Mouse (Mus musculus) B cell, adult 2 months (primary cell): Measurements from ENCODE around the gene Copz1.
"Not testable (repeated sequence)": the region's sequence is repeated elsewhere in the genome, so short reads cannot be mapped to it uniquely, and the experiment has no call there.

Experiments
- DNase-seq, 2 experiments: peaks; one replicate each; pipeline ENCODE4 v3.0.0; 2022

The Copz1 gene

DNA sequence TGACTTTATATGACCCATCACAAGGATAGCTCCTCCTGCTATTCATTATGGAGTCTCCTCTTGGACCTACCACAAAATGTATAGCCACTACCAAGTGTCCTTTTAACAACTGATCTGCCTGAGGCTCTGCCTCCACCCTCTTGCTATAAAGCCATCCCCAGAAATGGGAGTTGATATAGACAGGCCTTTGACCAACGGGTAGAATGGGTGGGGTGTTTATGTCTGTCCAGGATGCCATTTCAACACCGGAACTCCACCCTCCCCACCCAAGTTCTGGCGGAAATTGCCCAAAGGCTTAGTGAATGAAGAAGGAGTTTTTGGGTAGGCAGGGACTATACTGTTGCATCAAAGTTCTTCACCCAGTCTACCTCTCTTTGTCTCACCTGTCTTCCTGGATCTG, 19.9 kb upstream of the Copz1 start:
- DNase-seq = no peak

DNA sequence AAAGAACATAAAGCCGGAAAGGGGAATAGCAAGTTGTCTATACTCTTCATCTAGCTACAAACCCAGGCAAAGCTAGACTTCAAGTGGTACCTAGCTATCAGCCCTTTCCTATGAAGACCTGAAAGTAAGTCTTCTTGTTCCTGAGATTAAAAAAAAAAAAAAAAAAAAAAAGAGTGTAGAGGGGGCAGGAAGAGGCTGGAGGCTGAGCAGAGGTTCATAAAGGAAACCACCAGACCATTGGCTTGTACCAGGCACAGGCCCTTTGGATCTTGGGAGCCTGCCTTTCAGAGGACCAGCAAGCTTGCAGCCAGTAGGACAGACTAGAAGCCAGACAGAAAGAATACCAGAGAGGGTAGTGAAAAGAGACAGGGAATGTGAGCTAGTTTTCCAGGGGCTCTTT, 19.2 kb upstream of the Copz1 start:
- DNase-seq = no peak

DNA sequence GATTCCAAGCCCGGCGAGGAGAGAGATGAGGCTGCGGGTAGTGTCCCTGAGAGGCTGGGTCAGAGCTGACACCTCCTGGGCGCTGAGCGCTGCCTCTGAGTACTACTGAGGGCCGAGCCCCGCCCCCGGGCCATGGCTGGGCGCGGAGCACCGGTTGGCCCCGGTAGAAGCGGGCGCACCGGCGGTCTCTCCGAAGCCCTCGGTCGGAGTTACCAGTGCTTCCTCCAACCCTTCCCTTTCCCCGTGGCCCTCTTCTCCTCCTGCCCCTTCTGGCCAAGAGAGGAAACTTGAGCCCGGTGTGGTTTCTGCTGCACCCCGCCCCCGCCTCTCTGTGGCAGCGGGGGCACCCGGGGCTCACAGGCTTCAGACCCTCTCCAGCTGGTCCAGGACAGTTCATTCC, 17.3 kb upstream of the Copz1 start:
- peak; percentile 43 to 56 for DNase-seq

DNA sequence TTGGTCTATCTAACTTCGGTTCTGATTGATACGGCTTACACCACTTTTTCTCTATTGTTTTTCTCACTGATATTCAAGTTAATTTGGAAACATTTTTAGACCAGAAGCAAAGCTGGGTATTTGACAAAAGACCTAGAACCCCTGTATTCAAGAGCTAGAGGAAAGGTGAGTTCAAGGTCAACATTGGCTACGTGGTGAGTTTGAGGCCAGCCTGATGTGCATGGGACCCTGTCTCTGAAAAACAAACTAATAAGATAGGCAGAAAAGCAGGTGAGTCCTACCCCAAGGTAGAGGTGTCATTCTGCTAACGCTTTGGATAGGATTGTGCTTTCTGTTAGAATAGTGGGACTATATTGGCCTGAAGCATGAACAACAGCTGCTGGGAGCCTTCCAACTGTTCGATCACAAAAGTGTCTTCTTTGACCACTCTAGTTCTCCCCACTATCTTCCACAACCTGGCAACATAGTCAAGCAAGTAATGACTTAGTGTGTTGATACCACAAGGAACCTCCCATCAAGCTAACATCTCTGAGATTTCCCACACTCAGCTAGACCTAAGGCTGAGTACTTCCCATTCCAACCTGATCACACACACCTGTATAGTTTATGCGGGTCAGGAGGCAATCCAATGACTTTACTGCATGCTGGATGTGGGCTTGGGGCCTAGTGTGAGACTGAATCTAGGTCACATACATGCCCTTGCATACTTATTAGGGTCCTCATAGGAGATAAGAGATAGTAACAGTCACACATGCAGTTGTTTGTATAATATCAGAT, 16.1 kb upstream of the Copz1 start:
- no peak for DNase-seq

- DNase-seq = peak; percentile 49 to 61
Measured at GRCm38 (mm10) chr15:103257790-103258728, 14.5 kb upstream of the Copz1 start, which contains the start of gene Nfe2. Gene Nfe2 (minus strand): TSS chr15:103258403.

DNA sequence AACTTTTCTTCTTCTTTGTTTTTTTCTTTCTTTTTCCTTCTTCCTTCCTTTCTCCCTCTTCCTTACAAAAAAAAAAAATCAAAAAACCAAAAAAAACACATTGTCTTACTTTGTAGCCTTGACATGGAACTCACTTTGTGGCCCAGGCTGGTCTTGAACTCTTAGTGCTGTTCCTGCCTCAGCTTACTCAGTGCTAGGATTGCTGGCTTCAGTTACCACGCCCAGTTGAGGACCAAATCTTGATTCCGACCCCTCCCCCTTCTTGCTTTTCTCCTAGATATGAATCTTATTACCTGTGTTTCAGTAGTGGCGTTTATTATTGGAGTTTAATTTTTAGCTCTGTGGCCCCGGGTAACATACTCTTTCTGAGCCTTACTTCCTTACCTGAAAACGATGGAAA, 13.4 kb upstream of the Copz1 start:
- no peak for DNase-seq

- no peak for DNase-seq
Measured at GRCm38 (mm10) chr15:103259989-103260388, 12.5 kb upstream of the Copz1 start.

- DNase-seq = no peak
Measured at GRCm38 (mm10) chr15:103264794-103265193, 7.7 kb upstream of the Copz1 start.

GRCm38 (mm10) chr15:103268903-103269302, 3.6 kb upstream of the Copz1 start:
- DNase-seq = no peak

- DNase-seq = not testable (repeated sequence)
Measured at GRCm38 (mm10) chr15:103275943-103276342, 3.4 kb downstream of the Copz1 start.

- no peak for DNase-seq
Measured at GRCm38 (mm10) chr15:103277949-103278348, 5.4 kb downstream of the Copz1 start.

GRCm38 (mm10) chr15:103279750-103280149, 7.2 kb downstream of the Copz1 start:
- DNase-seq = peak; percentile 65 to 67

- DNase-seq = peak; percentile 39 to 44
Measured at GRCm38 (mm10) chr15:103280817-103281464, 8.4 kb downstream of the Copz1 start.

DNA sequence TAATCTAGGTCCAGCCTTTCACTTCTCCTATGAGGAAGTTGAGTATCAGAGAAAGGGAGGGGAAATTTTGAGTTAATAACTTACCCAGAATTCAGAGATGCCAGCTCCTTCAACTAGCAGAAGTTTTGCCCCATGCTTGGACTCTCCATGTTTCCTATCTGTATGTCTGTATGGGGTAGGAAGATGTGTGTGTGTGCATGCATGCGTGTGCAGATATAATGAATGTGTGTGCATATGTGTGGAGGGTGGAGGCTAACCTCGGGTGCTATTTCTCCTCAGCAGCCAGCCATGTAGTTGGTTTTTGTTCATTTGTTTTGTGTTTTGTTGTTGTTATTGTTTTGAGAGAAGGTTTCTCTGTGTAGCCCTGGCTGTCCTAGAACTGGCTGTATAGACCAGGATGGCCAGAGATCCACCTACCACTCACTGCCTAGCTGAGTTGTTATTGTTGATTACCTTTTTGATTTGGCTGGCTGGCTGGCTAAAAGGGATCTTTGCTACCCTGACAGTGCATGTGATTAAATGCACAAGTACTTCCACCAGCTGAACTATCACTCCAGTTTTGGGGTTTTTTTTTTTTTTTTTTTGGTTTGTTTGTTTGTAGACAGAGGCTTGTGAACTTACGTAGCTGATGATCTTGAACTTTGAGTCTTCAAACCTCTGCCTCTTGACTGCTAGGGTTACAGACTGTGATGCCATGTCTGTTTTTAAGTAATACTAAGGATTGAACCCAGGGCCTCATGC, 9.1 kb downstream of the Copz1 start:
- no peak for DNase-seq

- DNase-seq = peak; percentile 65 to 68
Measured at GRCm38 (mm10) chr15:103284066-103284465, 11.6 kb downstream of the Copz1 start.

GRCm38 (mm10) chr15:103284647-103285046, 12.1 kb downstream of the Copz1 start:
- DNase-seq = no peak

DNA sequence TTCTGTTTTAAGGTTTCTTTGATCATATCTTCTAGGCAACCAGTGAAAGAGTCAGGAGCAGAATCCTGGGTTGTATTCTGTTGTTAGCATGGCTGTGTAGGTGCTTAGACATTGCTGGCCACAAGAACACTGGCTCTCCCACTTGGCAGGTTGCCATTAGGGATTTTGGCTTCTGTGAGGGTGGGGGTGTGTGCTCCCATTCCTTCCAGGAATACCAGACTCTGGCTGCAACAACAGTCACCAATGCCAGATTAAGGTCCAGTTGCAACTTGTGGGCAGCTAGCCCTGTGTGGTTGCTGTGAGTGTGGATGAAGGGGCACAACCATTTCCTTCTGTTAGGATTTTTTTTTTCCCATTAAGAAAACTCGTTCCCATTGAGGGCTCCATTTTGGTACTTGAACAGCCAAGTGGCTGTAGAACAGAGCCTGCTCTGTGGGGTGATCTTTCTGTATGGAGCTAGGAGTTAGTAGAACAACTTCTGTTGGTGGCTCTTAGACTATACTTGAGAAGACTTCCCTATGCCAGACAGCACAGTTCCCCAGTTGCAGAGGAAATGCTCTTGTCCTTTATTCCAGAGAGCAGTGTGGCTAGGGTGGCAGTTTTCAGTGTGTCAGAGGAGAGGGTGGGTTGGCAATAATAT, 13.4 kb downstream of the Copz1 start:
- DNase-seq = no peak

DNA sequence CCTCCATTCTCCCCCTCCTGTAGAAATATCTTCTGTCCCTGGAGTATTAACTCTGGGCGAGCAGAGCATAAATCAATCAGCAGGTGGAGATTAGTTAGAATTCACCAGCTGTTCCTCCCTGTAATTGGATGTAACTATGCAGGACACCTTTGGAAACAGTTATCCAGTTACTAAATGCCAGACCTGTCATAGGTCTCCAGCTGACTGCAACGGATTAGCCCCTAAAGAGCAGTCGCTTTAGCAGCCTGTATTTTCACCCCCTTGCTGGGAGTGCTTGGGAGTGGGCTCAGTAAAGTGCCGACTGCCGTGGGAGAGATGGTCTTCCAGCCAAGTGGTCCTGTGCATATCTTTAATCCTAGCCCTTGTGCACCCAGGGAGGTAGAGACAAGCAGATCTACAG, 17.1 kb downstream of the Copz1 start:
- DNase-seq = no peak

- no peak for DNase-seq
Measured at GRCm38 (mm10) chr15:103290417-103290816, 17.9 kb downstream of the Copz1 start.

DNA sequence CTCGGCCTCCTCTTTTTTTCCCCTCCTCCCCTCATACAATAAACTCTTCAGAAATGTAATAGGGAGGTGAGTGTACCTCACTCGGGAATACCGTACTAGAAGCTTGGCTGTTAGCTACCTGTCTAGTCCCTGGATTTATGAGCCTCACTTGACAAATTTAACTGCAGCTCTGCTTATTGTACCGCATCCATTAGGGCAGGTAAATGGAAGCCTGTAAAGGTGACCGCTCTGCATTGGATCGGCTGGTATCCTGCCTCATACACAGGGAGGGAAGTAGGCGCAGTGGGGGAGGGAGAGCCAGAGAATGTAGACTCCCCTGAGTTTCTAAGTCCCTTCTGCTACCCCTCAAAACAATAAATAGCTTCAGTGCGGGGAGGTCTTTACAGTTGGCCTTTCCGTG, 18.3 kb downstream of the Copz1 start:
- DNase-seq = no peak

GRCm38 (mm10) chr15:103292673-103293345, 20.3 kb downstream of the Copz1 start:
- no peak for DNase-seq
